Mouse (Mus musculus) forebrain, embryonic 12.5 days (tissue): Measurements from ENCODE around the gene Prdm10. TPM values are rescaled to one million over a fixed set of nuclear protein-coding genes. Genes with fewer than 3 reads are reported as not detected.

Source experiments
- ATAC-seq: fragments of 200-750 bp; cut with Nextera tagmentation; 2 replicates; pipeline ENCODE4 v1.8.0; 2017; ENCODE audit warnings: moderate TSS enrichment; ENCODE audit not compliant: low FRiP score
- H3K27ac ChIP-seq: fragments of 300-500 bp; sonication (generic); 2 replicates; pipeline ENCODE4 v1.5.1; 2016; ENCODE audit warnings: mild to moderate bottlenecking
- H3K27me3 ChIP-seq: fragments of 300-500 bp; sonication (generic); 2 replicates; pipeline ENCODE4 v1.6.1; 2016; ENCODE audit warnings: mild to moderate bottlenecking
- H3K36me3 ChIP-seq: fragments of 300-500 bp; sonication (generic); replicated peaks from 2 replicates; pipeline ENCODE4 v1.6.1; 2016; ENCODE audit warnings: mild to moderate bottlenecking
- H3K4me1 ChIP-seq: fragments of 300-500 bp; sonication (generic); 2 replicates; pipeline ENCODE4 v1.6.1; 2016
- H3K4me2 ChIP-seq: fragments of 300-500 bp; sonication (generic); 2 replicates; pipeline ENCODE4 v1.6.1; 2016; ENCODE audit warnings: mild to moderate bottlenecking, moderate library complexity
- H3K4me3 ChIP-seq: fragments of 300-500 bp; sonication (generic); replicated peaks from 2 replicates; pipeline ENCODE4 v1.5.1; 2016; ENCODE audit warnings: mild to moderate bottlenecking
- H3K9ac ChIP-seq: fragments of 300-500 bp; sonication (generic); 2 replicates; pipeline ENCODE4 v1.6.1; 2016; ENCODE audit warnings: mild to moderate bottlenecking
- H3K9me3 ChIP-seq: fragments of 300-500 bp; sonication (generic); 2 replicates; pipeline ENCODE4 v1.6.1; 2016
- WGBS: fragments of 180-500 bp; shearing (Covaris S2); methylation state at CpG from one replicate; pipeline ENCODE4 v1.1.7; 2016; 5-methylcytosine and 5-hydroxymethylcytosine counted together
- polyA plus RNA-seq: library from polyadenylated mRNA; unstranded; fragments of >200 nt; fragmentation: Nextera tagmentation; extraction: Ambion mirVana; gene quantifications from 2 replicates; pipeline ENCODE4 v1.2.1, GENCODE M21; 2016

Prdm10 gene
- polyA plus RNA-seq, 1 experiment from 2014 or later: 10.7 TPM

- no peak overlapping the region for H3K4me2 ChIP-seq
- no peaks in the 10 kb centered on the region; the same call in 1 of the 2 replicates for H3K36me3 ChIP-seq
- H3K4me1 ChIP-seq: peaks cover 11% of the 10 kb centered on the region
- 61% methylated on average over 8 of the region's 8 CpGs for WGBS
- no peak overlapping the region for H3K4me3 ChIP-seq
- no peaks in the 10 kb centered on the region for H3K9me3 ChIP-seq
- no peak for ATAC-seq
- no peak overlapping the region for H3K9ac ChIP-seq
- no peak overlapping the region for H3K27ac ChIP-seq
- H3K27me3 ChIP-seq: no peaks in the 10 kb centered on the region
These were observed 35.6 kb downstream of the Prdm10 start for GRCm38 (mm10) chr9:31315983-31316382.

DNA sequence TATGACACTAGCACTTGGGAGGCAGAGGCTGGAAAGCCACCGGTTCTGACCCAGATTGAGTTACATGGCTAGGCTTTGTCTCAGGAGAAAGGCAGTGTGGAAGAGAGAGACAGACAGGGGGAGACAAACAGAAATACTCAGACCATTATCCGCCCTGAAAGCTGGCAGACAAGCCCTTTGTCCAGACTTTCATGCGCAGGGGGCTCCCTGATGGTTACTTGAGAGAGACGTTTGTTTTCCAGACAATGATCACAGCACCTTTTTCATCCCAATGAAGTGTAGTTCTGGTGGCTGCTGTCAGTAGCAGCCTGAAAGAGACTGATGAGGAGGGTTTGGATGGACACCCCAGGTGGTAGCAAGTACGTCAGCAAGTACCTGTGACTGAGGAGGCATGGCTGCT lies 38.6 kb downstream of the Prdm10 start:
- Histone ChIP-seq H3K27ac (no peak overlapping the region), H3K27me3 (no peaks in the 10 kb centered on the region), H3K4me1 (peaks cover 24% of the 10 kb centered on the region), H3K4me2 (no peak overlapping the region), H3K4me3 (no peak overlapping the region), H3K9ac (no peak overlapping the region), H3K9me3 (no peaks in the 10 kb centered on the region), H3K36me3 (no peaks in the 10 kb centered on the region; the same call in 1 of the 2 replicates)
- 30% methylated on average over 5 of the region's 5 CpGs for WGBS
- no peak for ATAC-seq

DNA sequence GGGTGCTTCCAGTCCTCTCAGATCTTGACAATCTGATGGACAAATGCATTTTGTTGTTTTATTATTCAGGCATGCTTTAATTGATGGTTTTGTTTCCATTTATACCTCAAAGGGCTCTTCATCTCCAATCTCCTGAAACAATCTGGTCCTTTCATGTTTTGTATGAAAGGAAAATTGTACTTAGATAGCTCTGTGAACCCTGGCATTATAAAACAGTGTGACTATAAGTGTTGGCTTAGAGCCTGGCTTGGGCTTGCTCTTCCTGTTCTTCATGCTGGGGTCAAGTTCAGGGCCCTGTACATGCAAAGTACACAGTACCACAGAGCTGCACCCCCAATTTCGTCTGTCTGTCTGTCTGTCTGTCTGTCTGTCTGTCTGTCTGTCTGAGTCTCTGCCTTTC lies 40.4 kb downstream of the Prdm10 start:
- Histone ChIP-seq H3K4me2 (no peak overlapping the region), H3K9me3 (no peaks in the 10 kb centered on the region), H3K4me3 (no peak overlapping the region), H3K36me3 (peaks cover under 1% of the 10 kb centered on the region; the same call in 1 of the 2 replicates), H3K4me1 (peaks cover 27% of the 10 kb centered on the region), H3K9ac (no peak overlapping the region), H3K27ac (0 out of 2 replicates have a peak overlapping the region, but pooled peaks have one; percentile 2), H3K27me3 (no peaks in the 10 kb centered on the region)
- ATAC-seq: no peak
- 59% methylated on average over 1 of the region's 1 CpGs for WGBS

DNA sequence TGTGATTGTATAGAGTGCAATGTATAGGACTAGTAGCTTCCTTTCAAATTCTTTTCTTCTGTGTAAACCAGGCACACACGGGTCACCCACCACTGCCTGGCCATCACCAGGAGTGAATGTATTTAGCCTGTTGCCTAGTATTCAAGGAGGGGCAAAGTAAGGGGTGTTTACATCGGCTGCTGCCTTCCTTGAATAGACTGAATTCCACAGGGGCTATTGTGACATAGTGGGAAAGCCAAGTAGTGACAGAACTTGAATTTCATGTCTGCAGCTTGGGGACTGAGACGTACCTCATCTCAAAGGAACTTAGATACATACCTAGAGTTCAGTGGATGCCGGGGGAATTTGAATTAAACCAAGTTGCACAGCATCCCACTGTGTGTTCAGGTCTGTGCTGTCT lies 41.2 kb downstream of the Prdm10 start:
- ATAC-seq: no peak
- H3K4me3 ChIP-seq: no peak overlapping the region
- H3K27ac ChIP-seq: 0 out of 2 replicates have a peak overlapping the region, but pooled peaks have one; percentile 31
- no peak overlapping the region for H3K9ac ChIP-seq
- peaks cover 3% of the 10 kb centered on the region; the same call in 1 of the 2 replicates for H3K36me3 ChIP-seq
- no peaks in the 10 kb centered on the region for H3K9me3 ChIP-seq
- WGBS: 25% methylated on average over 4 of the region's 4 CpGs
- H3K27me3 ChIP-seq: no peaks in the 10 kb centered on the region
- peaks cover 29% of the 10 kb centered on the region for H3K4me1 ChIP-seq
- H3K4me2 ChIP-seq: no peak overlapping the region

DNA sequence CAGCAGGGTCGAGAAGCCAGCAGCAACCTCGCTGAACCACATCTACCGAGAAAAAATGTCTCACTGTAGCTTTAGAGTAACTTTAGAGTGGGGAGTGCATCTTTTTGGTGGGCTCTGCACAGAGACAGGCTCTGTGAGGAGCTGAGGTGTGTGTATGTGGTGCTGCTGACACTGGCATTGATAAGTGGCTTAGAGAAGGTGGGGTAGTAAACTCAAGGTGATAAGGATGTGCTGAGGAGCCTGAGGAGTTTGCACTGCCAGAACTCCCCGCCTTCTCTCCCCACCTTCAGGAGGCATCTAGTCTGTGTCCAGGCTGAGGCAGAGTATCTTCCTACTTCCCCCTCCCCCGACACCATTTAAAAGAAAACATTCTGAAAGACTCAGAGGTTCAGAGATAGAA lies 41.8 kb downstream of the Prdm10 start:
- no peak for ATAC-seq
- Histone ChIP-seq H3K36me3 (peaks cover 3% of the 10 kb centered on the region; the same call in 1 of the 2 replicates), H3K4me2 (no peak overlapping the region), H3K27ac (no peak overlapping the region), H3K4me1 (peaks cover 29% of the 10 kb centered on the region), H3K27me3 (no peaks in the 10 kb centered on the region), H3K9ac (no peak overlapping the region), H3K4me3 (no peak overlapping the region), H3K9me3 (no peaks in the 10 kb centered on the region)
- 85% methylated on average over 5 of the region's 5 CpGs for WGBS

- WGBS: 89% methylated on average over 3 of the region's 3 CpGs
- peaks cover 32% of the 10 kb centered on the region for H3K36me3 ChIP-seq
- no peaks in the 10 kb centered on the region for H3K9me3 ChIP-seq
- no peak for ATAC-seq
- H3K9ac ChIP-seq: no peak overlapping the region
- H3K4me1 ChIP-seq: peaks cover 5% of the 10 kb centered on the region
- no peak overlapping the region for H3K4me2 ChIP-seq
- no peak overlapping the region for H3K27ac ChIP-seq
- H3K4me3 ChIP-seq: no peak overlapping the region
- H3K27me3 ChIP-seq: no peaks in the 10 kb centered on the region
These were observed 50.5 kb downstream of the Prdm10 start for GRCm38 (mm10) chr9:31330816-31331215.

DNA sequence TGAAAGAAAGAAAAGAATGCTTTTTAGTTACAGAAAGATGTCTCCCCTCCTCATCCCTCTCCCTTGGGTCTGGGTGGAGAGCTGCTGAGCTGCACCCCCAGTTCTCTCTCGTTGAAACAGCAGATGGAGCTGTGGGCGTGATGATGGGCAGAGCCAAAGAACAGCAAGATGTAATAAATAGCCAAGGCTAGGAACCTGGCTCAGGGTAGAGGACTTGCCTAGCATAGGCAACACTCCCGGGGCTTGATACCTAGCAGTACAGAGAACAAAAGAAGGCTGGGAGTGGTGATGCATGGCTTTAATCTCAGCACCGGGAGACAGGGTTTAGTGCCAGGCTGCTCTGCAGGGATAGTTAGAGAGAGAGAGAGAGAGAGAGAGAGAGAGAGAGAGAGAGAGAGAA lies 50.9 kb downstream of the Prdm10 start:
- H3K27ac ChIP-seq: no peak overlapping the region
- peaks cover 1% of the 10 kb centered on the region for H3K4me1 ChIP-seq
- 48% methylated on average over 4 of the region's 4 CpGs for WGBS
- H3K9me3 ChIP-seq: no peaks in the 10 kb centered on the region
- no peak overlapping the region for H3K4me2 ChIP-seq
- no peaks in the 10 kb centered on the region for H3K27me3 ChIP-seq
- H3K9ac ChIP-seq: no peak overlapping the region
- no peak for ATAC-seq
- peaks cover 34% of the 10 kb centered on the region for H3K36me3 ChIP-seq
- H3K4me3 ChIP-seq: no peak overlapping the region

GRCm38 (mm10) chr9:31331906-31332305 lies 51.6 kb downstream of the Prdm10 start:
- H3K27me3 ChIP-seq: no peaks in the 10 kb centered on the region
- H3K36me3 ChIP-seq: peaks cover 39% of the 10 kb centered on the region
- H3K4me2 ChIP-seq: no peak overlapping the region
- WGBS: 65% methylated on average over 3 of the region's 3 CpGs
- no peaks in the 10 kb centered on the region for H3K4me1 ChIP-seq
- H3K27ac ChIP-seq: no peak overlapping the region
- no peak for ATAC-seq
- H3K9me3 ChIP-seq: no peaks in the 10 kb centered on the region
- no peak overlapping the region for H3K9ac ChIP-seq
- H3K4me3 ChIP-seq: no peak overlapping the region

DNA sequence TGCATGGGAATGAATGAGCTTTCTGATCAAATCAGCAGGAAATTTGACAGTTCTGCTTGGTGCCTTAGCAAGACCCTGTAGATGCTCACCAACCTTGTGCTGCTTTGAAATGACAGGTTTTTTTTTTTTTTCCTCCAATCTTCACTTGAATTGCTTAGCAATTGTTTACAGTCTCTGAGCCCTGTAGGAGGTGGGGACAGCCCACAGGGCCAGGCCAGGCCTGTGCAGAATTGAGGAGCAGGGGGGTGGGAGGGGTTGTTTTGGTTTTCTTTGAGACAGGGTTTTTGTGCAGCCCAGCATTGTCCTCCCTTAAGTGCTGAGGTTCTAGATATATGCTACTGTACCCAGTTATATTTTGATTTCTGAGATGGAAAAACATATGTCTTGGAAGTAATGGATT lies 52.5 kb downstream of the Prdm10 start:
- H3K9me3 ChIP-seq: no peaks in the 10 kb centered on the region
- ATAC-seq: no peak
- no peak overlapping the region for H3K27ac ChIP-seq
- H3K27me3 ChIP-seq: no peaks in the 10 kb centered on the region
- no peak overlapping the region for H3K4me2 ChIP-seq
- H3K9ac ChIP-seq: no peak overlapping the region
- no peaks in the 10 kb centered on the region for H3K4me1 ChIP-seq
- no peak overlapping the region for H3K4me3 ChIP-seq
- H3K36me3 ChIP-seq: peaks cover 32% of the 10 kb centered on the region

DNA sequence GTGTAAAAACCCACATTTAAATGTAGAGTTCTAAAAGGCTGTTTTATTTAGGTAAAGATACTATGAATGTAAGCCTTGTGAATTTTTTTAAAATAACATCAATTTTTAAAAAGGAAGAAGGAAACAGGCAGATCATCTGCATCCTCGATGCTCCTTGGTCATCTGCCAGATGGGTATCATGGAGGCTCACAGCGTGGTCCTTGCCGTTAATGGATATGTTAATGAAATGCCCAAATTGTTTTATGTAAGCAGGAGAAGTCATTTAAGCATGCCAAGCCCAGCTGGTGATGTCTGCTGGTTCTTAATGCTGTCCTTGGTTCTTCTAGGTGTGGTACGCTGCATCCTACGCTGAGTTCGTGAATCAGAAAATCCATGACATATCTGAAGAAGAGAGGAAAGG lies 54.7 kb downstream of the Prdm10 start:
- no peak for ATAC-seq
- H3K4me2 ChIP-seq: no peak overlapping the region
- 93% methylated on average over 6 of the region's 6 CpGs for WGBS
- H3K9ac ChIP-seq: no peak overlapping the region
- H3K27ac ChIP-seq: no peak overlapping the region
- peaks cover 13% of the 10 kb centered on the region for H3K36me3 ChIP-seq
- no peaks in the 10 kb centered on the region for H3K4me1 ChIP-seq
- H3K4me3 ChIP-seq: no peak overlapping the region
- no peaks in the 10 kb centered on the region for H3K27me3 ChIP-seq
- no peaks in the 10 kb centered on the region for H3K9me3 ChIP-seq

GRCm38 (mm10) chr9:31344289-31344831 lies 64.0 kb downstream of the Prdm10 start:
- no peaks in the 10 kb centered on the region for H3K9me3 ChIP-seq
- H3K4me1 ChIP-seq: peaks cover 6% of the 10 kb centered on the region; the same call in 1 of the 2 replicates
- H3K4me3 ChIP-seq: no peak overlapping the region
- no peak for ATAC-seq
- 60% methylated on average over 11 of the region's 11 CpGs for WGBS
- no peaks in the 10 kb centered on the region for H3K27me3 ChIP-seq
- H3K27ac ChIP-seq: no peak overlapping the region
- peaks cover 5% of the 10 kb centered on the region for H3K36me3 ChIP-seq
- H3K9ac ChIP-seq: no peak overlapping the region
- H3K4me2 ChIP-seq: no peak overlapping the region

DNA sequence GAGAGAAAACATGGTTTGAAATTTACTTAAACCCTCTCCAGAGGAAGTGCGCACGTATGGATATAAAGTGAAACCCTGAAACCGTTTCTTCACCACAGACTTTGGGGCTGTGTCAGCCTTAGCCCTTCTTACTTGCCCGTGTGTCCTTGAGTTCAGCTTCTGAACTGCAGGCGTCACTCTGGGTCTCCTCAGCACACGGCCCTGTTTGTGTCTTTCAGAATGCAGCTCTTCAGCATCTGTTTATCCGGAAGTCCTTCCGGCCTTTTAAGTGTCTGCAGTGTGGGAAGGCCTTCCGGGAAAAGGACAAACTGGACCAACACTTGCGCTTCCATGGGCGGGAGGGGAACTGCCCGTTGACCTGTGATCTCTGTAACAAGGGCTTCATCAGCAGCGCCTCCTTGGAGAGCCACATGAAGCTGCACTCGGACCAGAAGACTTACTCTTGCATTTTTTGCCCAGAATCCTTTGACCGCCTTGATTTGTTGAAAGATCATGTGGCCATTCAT lies 66.3 kb downstream of the Prdm10 start:
- WGBS: 77% methylated on average over 15 of the region's 15 CpGs
- no peak overlapping the region for H3K27ac ChIP-seq
- no peak overlapping the region for H3K9ac ChIP-seq
- H3K4me3 ChIP-seq: no peak overlapping the region
- H3K9me3 ChIP-seq: no peaks in the 10 kb centered on the region
- H3K27me3 ChIP-seq: no peaks in the 10 kb centered on the region
- ATAC-seq: no peak
- H3K4me2 ChIP-seq: no peak overlapping the region
- H3K4me1 ChIP-seq: peaks cover 6% of the 10 kb centered on the region; the same call in 1 of the 2 replicates
- H3K36me3 ChIP-seq: peaks cover 4% of the 10 kb centered on the region; the same call in 1 of the 2 replicates

DNA sequence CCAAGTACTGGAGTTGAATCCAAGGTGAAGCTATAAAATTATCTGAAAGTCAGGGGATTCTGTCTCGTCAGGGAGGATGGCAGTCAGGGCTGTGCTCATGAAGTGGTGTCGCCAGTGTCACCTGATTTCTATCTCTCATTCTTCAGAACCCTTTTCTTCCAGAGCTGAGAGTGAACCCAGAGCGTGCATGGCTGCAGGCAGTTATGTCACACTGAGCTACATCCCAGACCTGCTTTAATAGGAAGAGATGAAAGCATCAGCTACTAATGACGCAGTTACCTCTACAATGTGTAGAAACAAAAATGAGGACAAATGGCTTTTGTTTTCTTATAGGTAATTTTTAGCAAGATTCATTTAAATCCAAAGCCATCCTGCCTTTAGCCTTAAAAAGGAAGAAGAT lies 68.1 kb downstream of the Prdm10 start:
- H3K9me3 ChIP-seq: no peaks in the 10 kb centered on the region
- no peak overlapping the region for H3K27ac ChIP-seq
- no peak overlapping the region for H3K9ac ChIP-seq
- H3K27me3 ChIP-seq: no peaks in the 10 kb centered on the region
- peaks cover 13% of the 10 kb centered on the region for H3K36me3 ChIP-seq
- H3K4me3 ChIP-seq: no peak overlapping the region
- peaks cover 6% of the 10 kb centered on the region; the same call in 1 of the 2 replicates for H3K4me1 ChIP-seq
- WGBS: 85% methylated on average over 4 of the region's 4 CpGs
- H3K4me2 ChIP-seq: no peak overlapping the region
- ATAC-seq: no peak
